Mouse (Mus musculus): ENCODE data around the gene Tex36. TPM values are rescaled to one million over a fixed set of nuclear protein-coding genes. Genes with fewer than 3 reads are reported as not detected.
A peak's percentile ranks its signal among the peaks of the same experiment; 100 is the strongest.

Gene Tex36
- total and polyA plus RNA-seq, 2 experiments from 2014 or later: not detected

DNA sequence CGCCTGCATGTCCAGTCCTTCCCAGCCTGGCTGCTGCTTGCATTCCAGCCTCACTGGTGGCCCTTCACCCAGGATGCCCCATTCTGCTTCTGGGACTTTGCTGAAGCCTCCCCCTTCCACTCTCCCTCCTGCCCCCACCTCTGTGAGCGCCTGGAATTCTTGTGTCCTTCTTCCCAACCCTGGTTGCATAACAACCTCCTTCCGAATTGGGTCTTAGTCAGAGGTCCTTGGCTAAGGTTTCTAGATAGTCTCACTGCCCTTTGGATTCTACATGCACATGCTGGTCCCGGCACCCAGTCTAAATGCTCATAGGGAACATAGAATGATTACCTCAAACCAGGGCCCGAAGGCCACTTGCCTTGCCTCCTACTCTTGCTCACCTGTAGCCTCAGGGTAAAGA lies 21.3 kb upstream of the Tex36 start:
- TF ChIP-seq EP300 (IDR thresholded peaks at IDR 0.05; ENCODE audit: low read depth) (no peak), CTCF (IDR thresholded peaks at IDR 0.05; ENCODE audit: low read depth) (no peak)
- ATAC-seq (ENCODE audit: insufficient read depth, low read depth) (no peak), DNase-seq (ENCODE audit: low spot score) (no peak)
- H3K27ac ChIP-seq (ENCODE audit: low read depth): no peak overlapping the region
- 70% methylated on average over 5 of the region's 5 CpGs for WGBS
- H3K4me2 ChIP-seq (ENCODE audit: low read depth, low read length): no peak overlapping the region
- no peaks in the 10 kb centered on the region for H3K36me3 ChIP-seq (replicated peaks; ENCODE audit: control insufficient read depth, insufficient read depth, low read length)
- no peaks in the 10 kb centered on the region for H3K27me3 ChIP-seq (ENCODE audit: control insufficient read depth, insufficient read depth, low read length)
- no peaks in the 10 kb centered on the region for H3K4me1 ChIP-seq (ENCODE audit: control insufficient read depth, insufficient read depth)
- no peak overlapping the region for H3K9ac ChIP-seq (replicated peaks; ENCODE audit: low read depth, low read length)
- no peaks in the 10 kb centered on the region for H3K9me3 ChIP-seq (replicated peaks; ENCODE audit: control insufficient read depth, low read length)
- H3K4me3 ChIP-seq (ENCODE audit: low read depth, low read length): no peak overlapping the region

DNA sequence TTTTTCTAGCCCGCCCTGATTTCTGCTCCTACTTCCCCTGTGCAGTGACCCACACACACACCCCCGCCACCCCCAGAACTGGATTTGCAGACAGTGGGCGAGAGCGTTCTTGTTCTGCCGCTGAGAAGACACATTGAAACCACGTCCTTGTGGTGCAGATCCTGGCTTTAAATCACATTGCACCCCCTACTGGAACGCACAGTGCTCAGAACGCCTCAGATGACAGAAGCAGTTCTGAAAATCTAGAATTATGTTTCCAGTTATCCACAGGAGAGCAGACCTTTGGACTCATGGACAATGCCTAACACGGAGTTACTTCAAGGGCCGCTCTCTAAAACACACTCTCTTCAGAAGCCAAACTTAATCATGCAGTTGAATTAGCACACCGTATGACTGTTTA lies 18.8 kb upstream of the Tex36 start:
- WGBS: 54% methylated on average over 11 of the region's 11 CpGs
- H3K4me3 ChIP-seq (ENCODE audit: low read depth, low read length): no peak overlapping the region
- no peak overlapping the region for H3K4me2 ChIP-seq (ENCODE audit: low read depth, low read length)
- no peaks in the 10 kb centered on the region for H3K27me3 ChIP-seq (ENCODE audit: control insufficient read depth, insufficient read depth, low read length)
- ATAC-seq (ENCODE audit: insufficient read depth, low read depth): no peak
- H3K4me1 ChIP-seq (ENCODE audit: control insufficient read depth, insufficient read depth): no peaks in the 10 kb centered on the region
- no peak overlapping the region for H3K9ac ChIP-seq (replicated peaks; ENCODE audit: low read depth, low read length)
- no peak for DNase-seq (ENCODE audit: low spot score)
- no peaks in the 10 kb centered on the region for H3K9me3 ChIP-seq (replicated peaks; ENCODE audit: control insufficient read depth, low read length)
- no peak overlapping the region for H3K27ac ChIP-seq (ENCODE audit: low read depth)
- peak; percentile 59 for TF ChIP-seq CTCF (IDR thresholded peaks at IDR 0.05; ENCODE audit: low read depth)
- TF ChIP-seq EP300 (IDR thresholded peaks at IDR 0.05; ENCODE audit: low read depth): no peak
- no peaks in the 10 kb centered on the region for H3K36me3 ChIP-seq (replicated peaks; ENCODE audit: control insufficient read depth, insufficient read depth, low read length)

DNA sequence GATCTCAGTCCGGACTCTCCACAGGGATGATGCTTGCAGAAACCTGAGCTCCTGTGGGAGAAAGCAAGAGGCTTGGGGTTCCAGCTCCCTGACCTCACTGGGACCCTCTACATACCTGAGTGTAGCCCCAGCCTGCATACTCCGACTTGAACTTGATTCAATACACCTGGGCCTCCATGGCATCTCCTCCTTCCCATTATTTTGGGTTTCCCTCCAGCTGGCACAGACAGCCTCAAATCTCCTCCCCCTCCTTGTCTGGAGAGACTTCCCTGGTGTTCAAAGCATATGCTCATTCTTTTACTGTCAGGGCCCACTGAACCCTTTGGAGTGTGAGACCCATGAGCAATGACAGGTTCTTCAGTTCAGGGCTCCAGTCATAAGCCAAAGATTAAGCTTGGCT lies 11.0 kb upstream of the Tex36 start:
- H3K4me3 ChIP-seq (ENCODE audit: low read depth, low read length): no peak overlapping the region
- H3K9me3 ChIP-seq (replicated peaks; ENCODE audit: control insufficient read depth, low read length): no peaks in the 10 kb centered on the region
- no peak overlapping the region for H3K4me2 ChIP-seq (ENCODE audit: low read depth, low read length)
- no peaks in the 10 kb centered on the region for H3K4me1 ChIP-seq (ENCODE audit: control insufficient read depth, insufficient read depth)
- no peaks in the 10 kb centered on the region for H3K27me3 ChIP-seq (ENCODE audit: control insufficient read depth, insufficient read depth, low read length)
- no peak overlapping the region for H3K9ac ChIP-seq (replicated peaks; ENCODE audit: low read depth, low read length)
- H3K36me3 ChIP-seq (replicated peaks; ENCODE audit: control insufficient read depth, insufficient read depth, low read length): no peaks in the 10 kb centered on the region
- 71% methylated on average over 2 of the region's 2 CpGs for WGBS
- ATAC-seq (ENCODE audit: insufficient read depth, low read depth) (no peak), DNase-seq (ENCODE audit: low spot score) (no peak)
- H3K27ac ChIP-seq (ENCODE audit: low read depth): no peak overlapping the region
- no peak for TF ChIP-seq CTCF (IDR thresholded peaks at IDR 0.05; ENCODE audit: low read depth)
- TF ChIP-seq EP300 (IDR thresholded peaks at IDR 0.05; ENCODE audit: low read depth): no peak

DNA sequence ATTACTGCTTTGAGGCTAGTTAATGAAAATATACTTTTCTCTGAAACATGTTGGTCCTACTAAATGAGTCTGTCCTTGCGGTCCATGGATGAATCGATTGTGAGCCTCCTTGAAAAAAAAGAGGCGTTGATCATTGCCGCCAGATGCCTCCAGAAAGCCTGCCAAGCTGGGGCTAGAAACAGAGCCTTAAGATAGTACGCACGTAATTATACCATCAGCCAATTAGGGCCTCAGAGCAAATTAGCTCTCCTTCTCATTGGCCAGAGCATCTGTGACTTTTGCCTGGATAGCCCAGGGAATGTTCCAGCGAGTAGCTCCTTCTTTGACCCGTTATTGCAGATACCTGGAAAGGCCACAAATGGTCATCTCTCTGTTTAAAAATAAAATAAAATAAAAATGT lies 7.6 kb upstream of the Tex36 start:
- no peak for ATAC-seq (ENCODE audit: insufficient read depth, low read depth)
- WGBS: 69% methylated on average over 8 of the region's 8 CpGs
- Histone ChIP-seq H3K4me1 (ENCODE audit: control insufficient read depth, insufficient read depth) (no peaks in the 10 kb centered on the region), H3K4me3 (ENCODE audit: low read depth, low read length) (no peak overlapping the region), H3K9ac (replicated peaks; ENCODE audit: low read depth, low read length) (no peak overlapping the region), H3K27ac (ENCODE audit: low read depth) (no peak overlapping the region), H3K27me3 (ENCODE audit: control insufficient read depth, insufficient read depth, low read length) (no peaks in the 10 kb centered on the region), H3K36me3 (replicated peaks; ENCODE audit: control insufficient read depth, insufficient read depth, low read length) (no peaks in the 10 kb centered on the region), H3K4me2 (ENCODE audit: low read depth, low read length) (no peak overlapping the region), H3K9me3 (replicated peaks; ENCODE audit: control insufficient read depth, low read length) (no peaks in the 10 kb centered on the region)
- no peak for DNase-seq (ENCODE audit: low spot score)
- TF ChIP-seq EP300 (IDR thresholded peaks at IDR 0.05; ENCODE audit: low read depth): no peak
- TF ChIP-seq CTCF (IDR thresholded peaks at IDR 0.05; ENCODE audit: low read depth): no peak

DNA sequence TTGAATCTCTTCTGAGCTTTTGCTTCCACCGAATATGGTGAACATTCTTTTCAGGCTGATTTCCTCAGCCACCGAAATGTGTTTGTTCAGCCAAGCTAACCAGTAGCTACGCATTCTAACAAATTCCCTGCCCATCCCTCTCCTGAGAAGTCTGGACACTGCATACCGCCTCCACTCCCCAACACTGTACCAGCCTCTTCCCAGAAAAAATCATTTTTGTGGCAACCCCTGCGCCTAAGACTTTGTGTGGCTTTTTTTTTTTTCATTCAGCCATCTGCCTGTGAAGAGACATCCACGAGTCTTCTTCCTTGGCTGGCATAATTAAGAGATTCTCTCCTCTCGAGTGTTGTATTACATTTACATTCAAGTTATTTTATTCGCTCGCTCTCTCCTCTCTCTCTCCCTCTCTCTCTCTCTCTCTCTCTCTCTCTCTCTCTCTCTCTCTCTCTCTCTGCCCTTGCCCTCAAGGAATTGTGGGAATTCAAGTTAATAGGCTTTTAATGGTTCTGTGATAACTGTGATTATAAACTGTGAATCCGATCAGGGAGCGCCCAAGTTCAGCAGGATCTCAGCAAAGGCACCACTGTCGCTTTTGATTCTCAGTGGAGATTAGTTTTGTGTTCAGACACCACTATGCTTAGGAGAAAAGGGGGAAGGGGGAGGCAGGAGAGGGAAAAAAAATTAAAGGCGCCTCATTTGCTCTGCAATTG lies 6.8 kb upstream of the Tex36 start:
- Histone ChIP-seq H3K4me2 (ENCODE audit: low read depth, low read length) (no peak overlapping the region), H3K4me1 (ENCODE audit: control insufficient read depth, insufficient read depth) (no peaks in the 10 kb centered on the region), H3K9me3 (replicated peaks; ENCODE audit: control insufficient read depth, low read length) (no peaks in the 10 kb centered on the region), H3K27me3 (ENCODE audit: control insufficient read depth, insufficient read depth, low read length) (no peaks in the 10 kb centered on the region), H3K4me3 (ENCODE audit: low read depth, low read length) (no peak overlapping the region), H3K9ac (replicated peaks; ENCODE audit: low read depth, low read length) (no peak overlapping the region), H3K36me3 (replicated peaks; ENCODE audit: control insufficient read depth, insufficient read depth, low read length) (no peaks in the 10 kb centered on the region), H3K27ac (ENCODE audit: low read depth) (no peak overlapping the region)
- DNase-seq (ENCODE audit: low spot score) (no peak), ATAC-seq (ENCODE audit: insufficient read depth, low read depth) (no peak)
- WGBS: 70% methylated on average over 13 of the region's 13 CpGs
- TF ChIP-seq EP300 (IDR thresholded peaks at IDR 0.05; ENCODE audit: low read depth): no peak
- TF ChIP-seq CTCF (IDR thresholded peaks at IDR 0.05; ENCODE audit: low read depth): no peak
